Mouse (Mus musculus): ENCODE data around the gene Slc25a33.

DNA sequence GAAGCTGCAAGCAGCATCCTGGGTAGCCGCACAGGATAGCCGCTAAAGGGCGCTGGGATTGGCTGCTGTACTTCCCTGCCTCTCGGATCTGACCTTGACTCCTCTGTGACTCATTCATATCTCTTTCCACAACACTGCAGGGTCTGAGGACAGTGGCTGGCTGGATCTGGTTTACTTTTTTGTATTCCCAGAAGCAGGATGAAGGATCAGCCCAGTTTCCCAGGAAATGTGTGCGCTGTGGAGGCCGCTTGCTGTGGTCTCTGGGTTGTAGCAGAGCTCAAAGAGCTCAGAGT, 26.0 kb upstream of the Slc25a33 start:
- TF ChIP-seq CTCF (IDR thresholded peaks at IDR 0.05; ENCODE audit: insufficient read depth, low read depth, low read length), result no peak
- TF ChIP-seq POLR2A (IDR thresholded peaks at IDR 0.05; ENCODE audit: insufficient read depth, low read depth, low read length), result no peak
